Mouse (Mus musculus) bone marrow macrophage, adult 2 months (primary cell): Measurements from ENCODE around the gene Pgbd5. TPM values are rescaled to one million over a fixed set of nuclear protein-coding genes. Genes with fewer than 3 reads are reported as not detected.

Source experiments
- H3K27ac ChIP-seq: 2 replicates; pipeline ENCODE4 v1.5.1; 2012; ENCODE audit warnings: low read depth, low read length; ENCODE audit not compliant: insufficient read depth
- H3K4me1 ChIP-seq: 2 replicates; pipeline ENCODE4 v1.6.1; 2012; ENCODE audit warnings: low read length; ENCODE audit not compliant: control insufficient read depth, insufficient read depth
- H3K4me3 ChIP-seq: 2 replicates; pipeline ENCODE4 v1.5.1; 2012; ENCODE audit warnings: mild to moderate bottlenecking, low read length, moderate library complexity; ENCODE audit not compliant: insufficient read depth
- CTCF ChIP-seq: IDR thresholded peaks from 2 replicates; pipeline ENCODE4 v1.5.1; 2012; ENCODE audit warnings: low read depth, mild to moderate bottlenecking, low read length, moderate library complexity
- POLR2A ChIP-seq: IDR thresholded peaks from 2 replicates; pipeline ENCODE4 v1.6.1; 2012; ENCODE audit warnings: mild to moderate bottlenecking, low read depth, low read length, borderline replicate concordance
- polyA plus RNA-seq: library from polyadenylated mRNA; stranded (reverse); fragments of >200 nt; gene quantifications from 2 replicates; pipeline ENCODE4 v1.2.4, GENCODE M21; 2012; ENCODE audit not compliant: missing spikeins, insufficient read depth, insufficient read length

Gene Pgbd5
- polyA plus RNA-seq, 1 experiment: not detected

DNA sequence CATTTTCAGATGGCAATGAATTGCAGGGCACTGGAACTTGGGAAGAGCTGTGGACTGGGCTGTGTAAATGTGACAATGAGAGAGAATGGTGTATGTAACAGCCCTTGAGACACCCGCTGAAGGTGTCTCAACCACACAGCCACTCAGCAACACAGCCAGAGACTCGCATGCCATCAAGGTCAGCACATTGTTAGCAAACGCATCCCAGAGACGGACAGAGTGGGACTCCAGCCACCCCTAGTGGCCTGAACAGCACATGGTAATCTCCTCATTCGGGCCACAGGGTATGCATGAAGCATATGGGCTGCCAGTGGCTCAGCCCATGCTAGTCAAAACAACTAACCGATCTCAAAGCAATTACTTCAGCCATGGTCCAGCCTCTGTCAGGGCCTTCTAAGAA is 60.2 kb downstream of the Pgbd5 start:
- Histone ChIP-seq H3K27ac (no peak overlapping the region), H3K4me3 (no peak overlapping the region), H3K4me1 (no peaks in the 10 kb centered on the region)
- no peak for TF ChIP-seq POLR2A
- no peak for TF ChIP-seq CTCF

DNA sequence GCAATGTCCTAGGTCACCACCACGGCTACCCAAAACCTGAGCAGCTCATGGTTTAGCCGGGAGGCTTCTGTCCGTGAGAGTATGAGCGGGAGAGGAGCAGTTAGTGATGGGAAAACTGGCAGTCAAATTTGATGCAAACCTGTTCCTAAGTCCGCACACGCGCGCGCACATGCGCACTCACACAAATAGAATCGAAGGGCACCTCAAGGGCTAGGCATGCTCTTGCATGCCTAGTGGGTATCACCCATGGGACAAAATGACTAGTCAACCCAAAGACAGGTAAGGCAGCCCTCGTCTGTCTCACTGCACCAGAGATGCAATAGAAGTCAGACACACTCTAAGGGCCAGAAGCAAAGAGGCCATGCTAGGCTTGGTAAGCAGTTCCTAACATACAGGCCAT is 63.1 kb downstream of the Pgbd5 start:
- Histone ChIP-seq H3K4me1 (no peaks in the 10 kb centered on the region), H3K4me3 (no peak overlapping the region), H3K27ac (no peak overlapping the region)
- no peak for TF ChIP-seq POLR2A
- TF ChIP-seq CTCF: no peak

DNA sequence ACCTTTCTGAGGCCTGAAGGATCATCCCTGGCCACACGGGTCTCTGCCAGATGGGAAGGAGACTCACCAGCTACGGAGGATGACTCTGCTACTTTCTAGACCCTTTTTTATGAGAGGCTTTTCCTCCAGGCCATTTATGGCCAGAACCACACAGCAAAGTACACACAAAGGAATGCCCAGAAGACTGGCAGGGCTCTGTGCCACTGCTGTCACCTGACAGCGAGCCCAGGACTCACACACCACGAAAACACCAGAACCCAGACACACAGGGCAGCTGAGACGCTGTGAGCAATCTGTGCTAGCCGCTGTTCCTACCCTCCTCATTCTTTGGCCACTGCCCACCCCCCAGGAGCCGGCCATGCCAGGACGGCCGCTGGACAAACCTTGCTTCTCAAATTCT is 63.7 kb downstream of the Pgbd5 start:
- no peak overlapping the region for H3K27ac ChIP-seq
- no peaks in the 10 kb centered on the region for H3K4me1 ChIP-seq
- TF ChIP-seq POLR2A (no peak), CTCF (no peak)
- H3K4me3 ChIP-seq: no peak overlapping the region

DNA sequence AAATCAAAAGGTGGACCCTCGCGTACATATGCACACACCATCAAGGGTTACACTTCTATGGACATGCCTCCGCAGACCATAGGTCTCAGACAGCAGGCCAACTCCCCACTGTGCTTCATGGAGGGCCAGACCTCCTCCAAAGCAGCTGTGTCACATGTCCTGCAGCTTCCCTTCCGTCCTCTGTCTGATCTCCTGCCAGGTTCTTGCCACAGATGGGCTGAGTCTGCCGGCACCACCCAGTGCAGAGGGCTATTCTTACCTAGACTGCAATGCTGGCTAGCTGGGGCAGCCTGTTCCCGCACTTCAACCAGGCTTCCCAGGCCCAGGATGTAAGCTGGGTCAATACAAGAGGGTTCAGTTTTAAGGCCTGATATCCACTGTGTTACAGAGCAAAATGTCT is 64.3 kb downstream of the Pgbd5 start:
- no peaks in the 10 kb centered on the region for H3K4me1 ChIP-seq
- H3K4me3 ChIP-seq: no peak overlapping the region
- TF ChIP-seq POLR2A: no peak
- no peak for TF ChIP-seq CTCF
- H3K27ac ChIP-seq: no peak overlapping the region

DNA sequence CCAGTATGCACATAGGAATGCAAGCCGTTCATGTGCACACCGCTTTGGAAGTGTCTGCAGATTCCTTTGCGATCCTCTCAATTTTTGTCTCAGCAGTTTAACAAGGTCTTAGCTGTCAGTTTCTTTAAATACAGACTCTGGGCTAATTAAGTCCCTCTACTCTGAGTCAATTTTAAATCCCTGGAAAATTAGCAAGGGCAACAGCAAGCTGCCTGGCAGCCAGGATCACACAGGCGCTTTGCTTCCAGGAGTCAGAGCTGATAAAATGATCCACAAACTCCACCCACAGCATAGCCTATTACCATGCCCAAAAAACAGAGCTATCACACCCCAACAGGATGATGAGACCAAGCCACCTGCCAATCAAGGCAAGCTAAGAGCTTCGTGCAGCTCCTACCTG is 65.7 kb downstream of the Pgbd5 start:
- H3K4me3 ChIP-seq: no peak overlapping the region
- H3K4me1 ChIP-seq: no peaks in the 10 kb centered on the region
- no peak overlapping the region for H3K27ac ChIP-seq
- no peak for TF ChIP-seq POLR2A
- TF ChIP-seq CTCF: no peak

DNA sequence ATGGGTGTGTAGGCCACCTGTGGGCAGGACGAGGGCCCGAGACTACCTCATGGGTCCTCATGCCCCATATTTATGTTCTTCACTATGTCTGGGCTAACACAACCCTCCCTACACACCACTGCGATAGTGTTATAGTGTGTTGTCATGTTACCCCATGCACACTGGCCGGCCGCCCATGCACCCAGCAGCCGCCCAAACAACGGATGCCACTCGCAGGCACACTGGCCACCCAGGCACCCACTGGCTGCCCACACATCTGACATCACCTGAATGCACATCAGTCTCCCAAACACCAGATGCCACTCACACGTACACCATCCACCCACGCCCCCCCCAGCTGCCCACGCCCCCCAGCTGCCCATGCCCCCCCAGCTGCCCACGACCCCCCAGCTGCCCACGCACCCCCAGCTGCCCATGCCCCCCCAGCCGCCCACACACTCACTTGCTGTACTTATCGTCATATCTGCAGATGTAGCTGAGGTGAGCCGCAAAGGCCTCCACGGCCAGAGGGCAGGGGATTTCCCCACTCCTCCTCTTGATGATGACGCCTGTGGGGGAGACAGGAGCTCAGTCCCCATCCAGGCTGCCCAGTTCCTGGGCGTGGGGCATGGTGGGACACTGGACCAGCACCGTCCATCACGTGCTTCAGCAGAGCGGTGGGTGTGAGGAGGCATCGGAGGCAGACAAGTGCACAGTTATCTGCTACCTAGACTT is 67.9 kb downstream of the Pgbd5 start:
- no peak overlapping the region for H3K4me3 ChIP-seq
- H3K4me1 ChIP-seq: no peaks in the 10 kb centered on the region

DNA sequence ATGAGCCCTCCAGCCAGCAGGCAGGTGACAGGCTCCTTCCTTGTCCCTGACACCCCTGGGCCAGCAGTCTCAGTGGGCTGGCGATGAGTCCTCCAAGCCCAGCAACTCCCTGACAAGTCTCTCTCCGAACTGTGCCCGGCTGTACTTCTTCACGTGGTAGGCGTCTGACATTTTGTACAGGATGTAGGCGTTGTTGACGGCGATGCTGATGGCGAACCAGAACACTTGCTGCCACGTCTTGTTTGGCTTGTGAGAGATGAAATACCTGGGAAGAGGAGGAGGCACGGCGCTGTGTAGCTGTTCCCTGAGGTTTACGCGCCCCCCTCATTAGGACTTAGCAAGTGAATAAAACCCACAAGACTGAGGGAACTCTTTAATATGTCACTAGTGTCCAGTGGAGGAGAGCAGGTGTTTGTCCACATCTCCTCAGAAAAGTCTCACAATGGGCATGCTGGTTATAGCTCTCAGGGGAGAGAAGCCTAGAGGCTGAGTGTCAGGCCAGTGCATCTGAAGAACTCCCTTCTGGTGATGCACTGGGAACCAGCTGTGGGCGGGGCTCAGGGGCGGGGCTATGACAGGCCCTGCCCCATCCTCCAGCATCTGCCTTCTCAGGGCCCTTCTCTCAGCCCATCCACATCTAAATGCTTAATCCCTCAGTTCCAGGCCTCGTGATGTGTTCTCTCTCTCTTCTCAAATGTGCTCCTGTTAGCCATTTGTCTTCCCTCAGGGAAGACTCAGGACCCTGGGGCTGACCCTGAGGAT is 68.9 kb downstream of the Pgbd5 start:
- Histone ChIP-seq H3K27ac (no peak overlapping the region), H3K4me3 (no peak overlapping the region), H3K4me1 (no peaks in the 10 kb centered on the region)
- no peak for TF ChIP-seq CTCF

More for the DNA sequence above, 67.9 kb downstream of the Pgbd5 start:
- TF ChIP-seq POLR2A (no peak), CTCF (no peak)
- H3K27ac ChIP-seq: no peak overlapping the region

DNA sequence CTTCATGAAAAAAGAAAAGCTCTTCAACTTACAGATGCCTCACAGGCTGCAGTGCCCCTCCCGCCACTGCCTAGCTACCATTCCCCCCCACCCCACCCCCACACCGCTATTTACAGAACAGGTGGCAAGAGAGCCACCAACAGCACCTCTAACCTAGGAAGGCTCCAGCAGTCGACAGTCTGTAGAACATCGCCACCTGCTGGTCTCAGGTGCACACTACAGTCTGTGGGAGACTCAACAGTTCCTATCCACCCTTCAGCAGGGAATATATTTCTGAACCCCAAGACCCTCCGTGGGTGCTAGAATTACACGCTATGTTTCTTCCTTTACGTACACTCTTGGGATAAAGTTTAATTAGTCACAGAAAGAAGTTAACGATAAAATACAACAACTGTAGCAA is 71.2 kb downstream of the Pgbd5 start:
- TF ChIP-seq CTCF (peak; percentile 91), POLR2A (no peak)
- Histone ChIP-seq H3K4me3 (no peak overlapping the region), H3K27ac (no peak overlapping the region), H3K4me1 (no peaks in the 10 kb centered on the region)

DNA sequence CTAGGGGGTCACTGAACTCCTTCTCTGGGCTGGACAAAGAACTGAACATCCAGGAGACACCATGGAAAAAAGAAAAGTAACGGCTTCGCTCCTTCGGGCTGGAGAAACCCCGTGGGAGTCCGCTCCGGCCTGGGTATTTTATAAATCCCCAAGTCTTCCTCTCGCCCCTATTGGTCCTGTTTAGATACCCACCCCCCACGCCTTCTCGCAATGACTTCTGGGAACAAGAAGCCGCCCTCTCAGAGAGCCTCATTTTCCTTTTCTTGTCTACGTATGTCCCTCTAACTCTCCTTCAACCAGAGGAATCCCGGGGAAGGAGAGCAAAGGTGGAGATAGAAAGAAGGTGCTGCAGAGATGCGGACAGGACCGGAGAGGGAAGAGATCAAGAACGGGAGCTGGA is 76.1 kb downstream of the Pgbd5 start:
- Histone ChIP-seq H3K4me1 (no peaks in the 10 kb centered on the region), H3K27ac (no peak overlapping the region), H3K4me3 (no peak overlapping the region)
- TF ChIP-seq POLR2A (no peak), CTCF (no peak)

DNA sequence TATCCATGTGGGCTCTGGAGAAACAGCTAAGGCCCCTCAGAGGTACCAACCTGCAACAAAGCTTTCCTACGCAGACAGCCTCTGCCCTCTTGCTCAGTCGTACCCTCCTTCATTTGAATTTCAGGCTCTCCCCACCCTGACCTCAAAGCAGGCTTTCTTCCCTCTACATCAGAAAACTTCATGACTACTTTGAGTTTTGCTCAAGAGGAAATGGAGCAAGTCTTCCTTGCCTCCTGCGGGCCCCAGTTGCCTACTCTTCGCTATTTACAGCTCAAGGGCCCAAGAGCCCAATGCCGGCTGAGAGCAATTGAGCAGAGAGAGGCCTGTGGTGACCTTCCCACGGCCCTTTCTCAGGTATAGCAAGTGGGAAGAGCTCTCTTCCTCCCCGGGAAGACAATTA is 76.9 kb downstream of the Pgbd5 start:
- no peak for TF ChIP-seq POLR2A
- TF ChIP-seq CTCF: no peak
- Histone ChIP-seq H3K4me3 (no peak overlapping the region), H3K27ac (no peak overlapping the region), H3K4me1 (no peaks in the 10 kb centered on the region)
